Mouse (Mus musculus) effector memory CD4-positive, alpha-beta T cell, adult 5 months (primary cell): ENCODE data around the gene Exo1. TPM values are rescaled to one million over a fixed set of nuclear protein-coding genes. Genes with fewer than 3 reads are reported as not detected.

ENCODE experiments used
- polyA plus RNA-seq: library from polyadenylated mRNA; unstranded; fragments of 100-300 nt; shearing (Covaris generic); gene quantifications from one replicate; pipeline ENCODE4 v1.2.1, GENCODE M21; 2017

Gene Exo1
- 1.5 TPM for polyA plus RNA-seq

GRCm38 (mm10) chr1:175880453-175881296 lies at the start of gene Exo1:
Gene Exo1, plus strand, starts transcription at chr1:175880581.

GRCm38 (mm10) chr1:175920029-175920428 lies 39.6 kb downstream of the Exo1 start, which contains the start of gene Gm38100:
Gene Gm38100, plus strand, starts transcription at chr1:175920329.

Other genes starting within 250 kb of the Exo1 start
- not detected for gene Opn3, start 187.8 kb upstream of the Exo1 start, polyA plus RNA-seq
- 1.0 TPM for gene Chml, start 187.7 kb upstream of the Exo1 start, polyA plus RNA-seq
- gene Wdr64, start 182.0 kb upstream of the Exo1 start, polyA plus RNA-seq = not detected
- gene Gm38100, start 39.7 kb downstream of the Exo1 start, polyA plus RNA-seq = 0.21 TPM
- not detected for gene Rbm8a2, start 98.5 kb downstream of the Exo1 start, polyA plus RNA-seq